Mouse (Mus musculus): ENCODE data around the gene Zbtb49. TPM values are rescaled to one million over a fixed set of nuclear protein-coding genes. Genes with fewer than 3 reads are reported as not detected.

Gene Zbtb49
- total RNA-seq (2022): 1 to 10 TPM; 2.7 to 4.8 (median 3.1) TPM

DNA sequence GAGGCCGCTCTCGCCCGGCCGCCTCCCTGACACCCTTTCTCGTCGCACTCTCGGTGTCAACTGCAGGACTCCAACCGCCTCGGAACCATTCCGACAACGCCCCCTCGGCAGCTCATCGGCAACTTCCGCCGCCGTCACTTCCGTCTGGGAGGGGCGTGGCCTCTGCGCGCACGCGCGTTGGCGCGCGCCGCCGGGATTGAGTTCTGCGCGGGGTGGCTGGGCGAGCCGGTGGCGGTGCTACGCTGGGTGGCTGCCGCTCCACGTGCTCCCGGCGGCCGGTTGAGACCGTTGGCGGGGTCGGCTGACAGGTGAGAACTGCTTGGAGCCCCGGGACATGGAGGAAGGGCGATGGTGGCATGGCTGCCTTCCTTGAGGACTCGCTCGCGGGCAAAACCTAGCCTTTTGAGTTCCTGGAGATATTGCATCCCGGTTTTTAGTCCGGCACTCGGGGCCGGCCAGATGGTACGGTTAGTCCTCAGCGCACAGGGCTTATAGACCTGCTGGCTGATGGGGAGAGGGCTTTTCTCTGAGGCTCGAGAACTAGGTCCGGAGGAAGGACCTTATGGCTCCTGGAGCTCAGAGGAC, at the start of gene Zbtb49, which contains the start of gene Lyar:
Gene Zbtb49 (minus strand): TSS at position 130 of the 585 bp plus-strand sequence.
Gene Lyar (plus strand): TSS at position 143 of the 585 bp plus-strand sequence.
- peak; percentile 94 for DNase-seq (ENCODE audit: low spot score)

- DNase-seq (ENCODE audit: low spot score): peak; percentile 48
Measured at GRCm38 (mm10) chr5:38260107-38260682, 39.9 kb upstream of the Zbtb49 start, which contains the start of gene Tmem128. Gene Tmem128, plus strand, starts transcription at chr5:38260185.

- DNase-seq (ENCODE audit: low spot score): no peak
Measured at GRCm38 (mm10) chr5:38259455-38260106, 39.3 kb upstream of the Zbtb49 start.

GRCm38 (mm10) chr5:38258773-38259146, 38.5 kb upstream of the Zbtb49 start:
- no peak for DNase-seq (ENCODE audit: low spot score)

DNA sequence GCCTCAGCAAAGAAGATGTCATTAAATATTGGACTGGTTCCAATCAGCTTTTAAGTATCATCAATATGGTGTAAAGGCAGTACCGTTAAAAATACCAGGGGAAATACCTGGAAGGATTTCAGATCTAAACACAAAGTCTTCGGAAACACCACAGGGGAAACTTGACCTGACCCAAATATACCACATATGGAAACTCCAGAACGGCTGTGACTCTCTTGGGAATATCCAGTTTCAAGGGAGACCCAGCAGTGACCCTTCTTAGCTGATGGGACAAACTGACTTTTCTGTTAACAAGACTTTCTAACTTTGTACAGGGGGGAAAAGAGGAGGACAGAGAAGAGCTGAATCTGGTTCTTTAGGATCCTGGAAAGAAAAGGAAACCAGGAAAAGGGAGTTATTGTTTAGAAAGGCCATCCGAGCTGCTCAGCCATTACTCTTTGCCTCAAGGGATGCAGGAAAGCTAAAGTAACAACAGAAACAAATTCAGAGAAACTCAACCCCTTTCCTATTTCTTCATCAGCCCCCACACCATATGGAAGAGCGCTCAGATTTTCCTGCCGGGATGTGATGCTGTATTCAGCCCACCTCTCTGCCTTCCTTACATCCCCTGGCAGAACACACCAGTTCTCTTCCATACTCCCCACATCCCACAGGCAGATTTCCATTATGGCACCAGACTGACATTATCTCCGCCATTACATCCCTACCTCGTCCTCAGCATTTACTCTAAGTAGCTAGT, 37.9 kb upstream of the Zbtb49 start:
- no peak for DNase-seq (ENCODE audit: low spot score)

DNA sequence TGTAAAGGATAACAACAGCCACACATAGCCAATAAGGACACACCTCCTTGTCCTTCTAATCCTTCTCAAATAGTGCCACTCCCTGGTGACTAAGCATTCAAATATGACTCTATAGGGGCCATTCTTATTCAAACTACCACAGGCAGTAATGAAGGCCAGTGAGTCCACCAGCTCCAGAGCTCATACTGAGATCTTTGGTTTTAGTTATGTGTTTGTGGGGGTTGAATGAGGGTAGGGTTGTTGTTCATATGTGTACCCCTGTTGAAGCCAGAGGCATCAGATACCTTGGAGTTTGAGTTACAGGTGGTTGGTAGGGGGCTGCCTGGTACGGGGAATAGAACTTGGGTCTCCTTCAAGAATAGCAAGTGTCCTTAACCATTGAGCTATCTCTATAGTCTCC, 36.3 kb upstream of the Zbtb49 start:
- DNase-seq (ENCODE audit: low spot score): no peak

- DNase-seq (ENCODE audit: low spot score): no peak
Measured at GRCm38 (mm10) chr5:38255644-38256043, 35.4 kb upstream of the Zbtb49 start.

GRCm38 (mm10) chr5:38255195-38255594, 34.9 kb upstream of the Zbtb49 start:
- no peak for DNase-seq (ENCODE audit: low spot score)

DNA sequence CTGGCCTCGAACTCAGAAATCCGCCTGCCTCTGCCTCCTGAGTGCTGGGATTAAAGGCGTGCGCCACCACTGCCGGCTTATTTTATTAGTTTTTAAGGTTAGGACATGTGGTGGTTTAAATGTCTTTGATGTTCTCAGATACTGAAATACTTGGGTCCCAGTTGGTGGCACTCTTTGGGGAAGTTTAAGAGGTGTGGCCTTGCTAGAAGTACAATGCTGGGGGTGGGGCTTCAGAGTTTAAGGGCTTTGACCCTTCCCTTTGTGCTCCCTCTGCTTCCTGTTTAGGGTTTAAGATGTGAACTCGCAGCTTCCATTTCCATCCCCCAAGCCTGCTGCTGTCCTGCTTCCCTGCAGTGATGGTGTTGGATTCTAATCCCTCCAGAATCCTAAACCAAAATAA, 21.7 kb upstream of the Zbtb49 start:
- no peak for DNase-seq (ENCODE audit: low spot score)

- DNase-seq (ENCODE audit: low spot score): no peak
Measured at GRCm38 (mm10) chr5:38241473-38241834, 21.2 kb upstream of the Zbtb49 start.

GRCm38 (mm10) chr5:38240727-38241472, 20.6 kb upstream of the Zbtb49 start:
- DNase-seq (ENCODE audit: low spot score): no peak

DNA sequence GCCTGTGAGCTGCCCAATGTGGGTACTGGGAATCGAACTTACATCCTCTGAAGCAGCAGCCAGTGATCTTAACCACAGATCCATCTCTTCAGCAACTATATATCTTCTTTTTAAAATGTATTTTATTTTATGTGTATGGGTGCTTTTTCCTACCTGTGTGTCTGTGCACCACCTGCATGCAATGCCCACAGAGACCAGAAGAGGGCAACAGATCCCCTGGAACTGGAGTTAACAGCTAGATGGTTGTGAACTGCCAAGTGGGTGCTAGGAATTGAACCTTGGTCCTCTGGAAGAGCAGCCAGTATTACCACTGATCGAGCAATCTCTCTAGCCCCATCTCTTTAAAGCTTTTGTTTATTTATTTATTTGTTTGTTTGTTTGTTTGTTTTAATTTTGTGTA, 16.4 kb upstream of the Zbtb49 start:
- DNase-seq (ENCODE audit: low spot score): no peak

- no peak for DNase-seq (ENCODE audit: low spot score)
Measured at GRCm38 (mm10) chr5:38235422-38235821, 15.2 kb upstream of the Zbtb49 start.

GRCm38 (mm10) chr5:38219771-38220307, 418 bp downstream of the Zbtb49 start:
- DNase-seq (ENCODE audit: low spot score): no peak

DNA sequence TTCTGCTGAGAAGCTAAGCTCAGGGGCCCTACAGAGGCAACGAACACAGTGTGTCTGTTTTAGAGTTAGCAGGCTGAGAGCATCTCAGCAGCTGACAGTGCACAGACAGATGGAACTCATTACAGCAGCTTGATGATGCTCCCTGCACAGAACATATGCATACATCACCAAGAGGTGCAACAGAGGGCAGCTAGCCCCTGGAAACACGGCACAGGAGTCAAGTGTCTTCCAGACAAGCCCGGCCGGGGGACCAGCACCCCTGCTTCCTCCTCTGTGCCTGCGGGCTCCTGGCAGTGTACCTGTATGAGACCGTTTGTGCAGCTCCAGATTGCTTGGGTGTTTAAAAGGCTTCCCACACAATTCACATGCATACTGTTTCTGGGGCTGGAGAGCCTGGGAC, 7.2 kb downstream of the Zbtb49 start:
- DNase-seq (ENCODE audit: low spot score): no peak

- DNase-seq (ENCODE audit: low spot score): no peak
Measured at GRCm38 (mm10) chr5:38211691-38212090, 8.6 kb downstream of the Zbtb49 start.

DNA sequence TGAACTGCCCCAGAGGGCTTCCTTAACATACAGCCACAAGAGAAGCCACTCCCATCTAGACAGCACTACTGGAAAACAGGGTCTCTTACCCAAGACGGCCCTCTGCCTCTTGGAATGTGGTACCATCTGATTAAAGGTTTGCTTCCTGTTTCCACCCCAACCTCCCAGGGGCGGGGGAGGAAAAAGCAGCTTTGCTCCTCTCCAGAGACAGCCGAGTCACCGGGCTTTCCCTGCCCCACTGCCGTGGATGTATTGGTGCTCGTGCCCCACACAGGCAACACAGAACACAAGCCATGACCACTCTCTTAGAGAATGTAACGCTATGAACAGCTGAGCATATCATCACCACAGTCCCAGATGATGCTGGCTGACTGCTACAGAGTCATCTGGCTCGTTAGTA, 11.3 kb downstream of the Zbtb49 start:
- DNase-seq (ENCODE audit: low spot score): no peak

DNA sequence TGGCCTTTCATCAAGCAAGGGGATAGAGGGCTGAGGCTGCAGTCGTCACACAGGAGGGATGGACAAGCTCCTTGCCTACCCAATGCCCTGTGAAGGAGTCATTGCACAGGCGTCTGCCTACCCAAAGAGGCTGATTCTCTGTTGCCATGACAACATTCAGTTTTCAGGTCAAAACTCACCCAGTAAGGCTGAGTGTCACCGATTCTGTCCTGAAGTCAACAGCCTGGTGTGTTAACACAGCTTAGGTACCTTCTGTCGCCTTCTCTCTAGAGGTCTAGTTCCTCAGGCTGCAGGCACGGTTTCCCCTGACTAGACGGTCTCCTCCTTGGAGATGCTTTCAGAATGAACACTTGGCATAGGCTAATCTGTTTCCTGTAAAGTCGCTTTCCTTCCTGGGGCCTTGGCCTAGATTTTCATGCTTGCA, 14.9 kb downstream of the Zbtb49 start:
- DNase-seq (ENCODE audit: low spot score): no peak

GRCm38 (mm10) chr5:38199686-38200085, 20.6 kb downstream of the Zbtb49 start:
- no peak for DNase-seq (ENCODE audit: low spot score)

- peak; percentile 82 for DNase-seq (ENCODE audit: low spot score)
Measured at GRCm38 (mm10) chr5:38197482-38197823, 22.8 kb downstream of the Zbtb49 start.

- DNase-seq (ENCODE audit: low spot score): no peak
Measured at GRCm38 (mm10) chr5:38196821-38197481, 23.3 kb downstream of the Zbtb49 start.
